Mouse (Mus musculus) olfactory bulb, adult 2 months (tissue): ENCODE data around the gene Cox6b2.

Experiments used
- CTCF ChIP-seq: fragments of 200-500 bp; IDR thresholded peaks from 2 replicates; pipeline ENCODE4 v1.5.1; 2012; ENCODE audit warnings: low read depth, mild to moderate bottlenecking, low read length, moderate library complexity; ENCODE audit not compliant: insufficient read depth
- POLR2A ChIP-seq: fragments of 200-500 bp; IDR thresholded peaks from 2 replicates; pipeline ENCODE4 v1.6.1; 2012; ENCODE audit warnings: mild to moderate bottlenecking, low read depth, low read length, moderate library complexity; ENCODE audit not compliant: insufficient read depth

- no peak for TF ChIP-seq CTCF
- no peak for TF ChIP-seq POLR2A
Measured at GRCm38 (mm10) chr7:4746326-4746980, 6.4 kb downstream of the Cox6b2 start.
